Mouse (Mus musculus): ENCODE results near the gene Poln. TPM values are rescaled to one million over a fixed set of nuclear protein-coding genes. Genes with fewer than 3 reads are reported as not detected.

The Poln gene
- polyA plus RNA-seq, 1 experiment: not detected

DNA sequence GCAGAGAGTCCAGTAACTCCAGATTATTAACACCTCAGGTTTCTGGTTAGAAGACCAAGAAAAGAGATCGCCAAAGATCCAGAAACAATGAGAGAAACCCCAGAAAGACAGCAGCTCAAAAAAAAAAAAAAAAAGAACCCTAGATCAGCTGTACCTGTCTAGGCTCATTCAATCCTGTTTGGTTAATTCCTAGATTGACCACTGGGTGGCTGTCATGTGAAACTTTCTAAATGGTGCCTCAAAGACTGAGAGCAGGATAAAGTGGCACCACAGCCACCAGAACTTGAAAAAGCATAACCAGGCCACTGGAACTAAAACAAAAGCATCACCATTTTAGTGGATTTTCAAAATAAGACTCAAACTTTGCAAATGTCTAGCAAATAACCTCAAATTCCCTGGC is 71.9 kb downstream of the Poln start:
- TF ChIP-seq TAL1 (IDR thresholded peaks at IDR 0.05; ENCODE audit: low read length): no peak
- no peak for TF ChIP-seq GATA1 (IDR thresholded peaks at IDR 0.05; ENCODE audit: low read length)
- Histone ChIP-seq H3K4me3 (replicated peaks) (no peak overlapping the region), H3K36me3 (ENCODE audit: control insufficient read depth) (no peaks in the 10 kb centered on the region), H3K4me1 (ENCODE audit: control insufficient read depth) (no peaks in the 10 kb centered on the region), H3K27me3 (ENCODE audit: control insufficient read depth) (no peaks in the 10 kb centered on the region; the same call in 1 of the 2 replicates), H3K9me3 (ENCODE audit: control insufficient read depth, low read length) (no peaks in the 10 kb centered on the region)

GRCm38 (mm10) chr5:34093021-34093420 is 76.2 kb downstream of the Poln start:
- Histone ChIP-seq H3K4me1 (ENCODE audit: control insufficient read depth) (no peaks in the 10 kb centered on the region), H3K9me3 (ENCODE audit: control insufficient read depth, low read length) (no peaks in the 10 kb centered on the region), H3K36me3 (ENCODE audit: control insufficient read depth) (no peaks in the 10 kb centered on the region), H3K27me3 (ENCODE audit: control insufficient read depth) (peaks cover 2% of the 10 kb centered on the region; the same call in 1 of the 2 replicates), H3K4me3 (replicated peaks) (no peak overlapping the region)
- TF ChIP-seq TAL1 (IDR thresholded peaks at IDR 0.05; ENCODE audit: low read length) (no peak), GATA1 (IDR thresholded peaks at IDR 0.05; ENCODE audit: low read length) (no peak)

- no peak for TF ChIP-seq TAL1 (IDR thresholded peaks at IDR 0.05; ENCODE audit: low read length)
- no peak for TF ChIP-seq GATA1 (IDR thresholded peaks at IDR 0.05; ENCODE audit: low read length)
- Histone ChIP-seq H3K4me1 (ENCODE audit: control insufficient read depth) (no peaks in the 10 kb centered on the region), H3K9me3 (ENCODE audit: control insufficient read depth, low read length) (no peaks in the 10 kb centered on the region), H3K36me3 (ENCODE audit: control insufficient read depth) (no peaks in the 10 kb centered on the region), H3K4me3 (replicated peaks) (no peak overlapping the region), H3K27me3 (ENCODE audit: control insufficient read depth) (no peaks in the 10 kb centered on the region)
Observed at GRCm38 (mm10) chr5:34032520-34032919, 136.7 kb downstream of the Poln start.

- H3K36me3 ChIP-seq (ENCODE audit: control insufficient read depth): no peaks in the 10 kb centered on the region
Observed at GRCm38 (mm10) chr5:34031022-34031421, 138.2 kb downstream of the Poln start.

DNA sequence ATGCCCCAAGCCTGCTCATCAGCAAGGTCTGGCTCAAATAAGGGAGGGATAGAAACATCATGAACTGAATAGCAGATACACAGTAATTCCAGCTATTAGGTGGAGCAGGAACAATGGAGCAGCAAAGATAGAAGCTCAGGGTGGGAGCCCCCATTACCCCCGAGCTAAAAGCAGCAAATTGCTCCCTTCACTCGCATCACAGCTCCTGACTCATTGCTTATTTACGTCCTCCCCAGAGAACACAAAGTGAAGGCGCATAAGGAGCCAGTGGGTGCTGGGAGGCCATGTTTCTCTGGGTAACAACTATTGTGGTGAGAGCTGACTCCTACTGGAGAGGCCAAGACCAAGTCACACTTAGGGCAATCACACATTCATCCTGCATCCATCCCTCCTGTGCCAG is 139.1 kb downstream of the Poln start:
- Histone ChIP-seq H3K27me3 (ENCODE audit: control insufficient read depth) (no peaks in the 10 kb centered on the region), H3K4me1 (ENCODE audit: control insufficient read depth) (no peaks in the 10 kb centered on the region), H3K4me3 (replicated peaks) (no peak overlapping the region), H3K36me3 (ENCODE audit: control insufficient read depth) (no peaks in the 10 kb centered on the region), H3K9me3 (ENCODE audit: control insufficient read depth, low read length) (no peaks in the 10 kb centered on the region)
- TF ChIP-seq GATA1 (IDR thresholded peaks at IDR 0.05; ENCODE audit: low read length) (no peak), TAL1 (IDR thresholded peaks at IDR 0.05; ENCODE audit: low read length) (no peak)

More at GRCm38 (mm10) chr5:34031022-34031421, 138.2 kb downstream of the Poln start:
- TF ChIP-seq TAL1 (IDR thresholded peaks at IDR 0.05; ENCODE audit: low read length) (no peak), GATA1 (IDR thresholded peaks at IDR 0.05; ENCODE audit: low read length) (no peak)
- Histone ChIP-seq H3K4me1 (ENCODE audit: control insufficient read depth) (no peaks in the 10 kb centered on the region), H3K9me3 (ENCODE audit: control insufficient read depth, low read length) (no peaks in the 10 kb centered on the region), H3K27me3 (ENCODE audit: control insufficient read depth) (no peaks in the 10 kb centered on the region), H3K4me3 (replicated peaks) (no peak overlapping the region)

GRCm38 (mm10) chr5:34018968-34019367 is 150.3 kb downstream of the Poln start:
- Histone ChIP-seq H3K9me3 (ENCODE audit: control insufficient read depth, low read length) (no peaks in the 10 kb centered on the region), H3K36me3 (ENCODE audit: control insufficient read depth) (no peaks in the 10 kb centered on the region), H3K4me1 (ENCODE audit: control insufficient read depth) (no peaks in the 10 kb centered on the region), H3K27me3 (ENCODE audit: control insufficient read depth) (no peaks in the 10 kb centered on the region; the same call in 1 of the 2 replicates), H3K4me3 (replicated peaks) (no peak overlapping the region)
- no peak for TF ChIP-seq TAL1 (IDR thresholded peaks at IDR 0.05; ENCODE audit: low read length)
- TF ChIP-seq GATA1 (IDR thresholded peaks at IDR 0.05; ENCODE audit: low read length): no peak

- Histone ChIP-seq H3K4me1 (ENCODE audit: control insufficient read depth) (no peaks in the 10 kb centered on the region), H3K36me3 (ENCODE audit: control insufficient read depth) (no peaks in the 10 kb centered on the region), H3K9me3 (ENCODE audit: control insufficient read depth, low read length) (no peaks in the 10 kb centered on the region), H3K4me3 (replicated peaks) (no peak overlapping the region), H3K27me3 (ENCODE audit: control insufficient read depth) (no peaks in the 10 kb centered on the region)
- no peak for TF ChIP-seq TAL1 (IDR thresholded peaks at IDR 0.05; ENCODE audit: low read length)
- TF ChIP-seq GATA1 (IDR thresholded peaks at IDR 0.05; ENCODE audit: low read length): no peak
Observed at GRCm38 (mm10) chr5:34014652-34015051, 154.6 kb downstream of the Poln start.

GRCm38 (mm10) chr5:34007392-34007941 is 161.8 kb downstream of the Poln start:
- Histone ChIP-seq H3K9me3 (ENCODE audit: control insufficient read depth, low read length) (no peaks in the 10 kb centered on the region), H3K27me3 (ENCODE audit: control insufficient read depth) (no peaks in the 10 kb centered on the region), H3K4me3 (replicated peaks) (no peak overlapping the region), H3K4me1 (ENCODE audit: control insufficient read depth) (no peaks in the 10 kb centered on the region), H3K36me3 (ENCODE audit: control insufficient read depth) (no peaks in the 10 kb centered on the region)
- no peak for TF ChIP-seq GATA1 (IDR thresholded peaks at IDR 0.05; ENCODE audit: low read length)
- TF ChIP-seq TAL1 (IDR thresholded peaks at IDR 0.05; ENCODE audit: low read length): no peak

- H3K4me1 ChIP-seq (ENCODE audit: control insufficient read depth): no peaks in the 10 kb centered on the region
- H3K36me3 ChIP-seq (ENCODE audit: control insufficient read depth): no peaks in the 10 kb centered on the region
- no peak overlapping the region for H3K4me3 ChIP-seq (replicated peaks)
- TF ChIP-seq TAL1 (IDR thresholded peaks at IDR 0.05; ENCODE audit: low read length): no peak
- TF ChIP-seq GATA1 (IDR thresholded peaks at IDR 0.05; ENCODE audit: low read length): no peak
- no peaks in the 10 kb centered on the region for H3K9me3 ChIP-seq (ENCODE audit: control insufficient read depth, low read length)
- H3K27me3 ChIP-seq (ENCODE audit: control insufficient read depth): no peaks in the 10 kb centered on the region
Observed at GRCm38 (mm10) chr5:34006832-34007231, 162.4 kb downstream of the Poln start.

DNA sequence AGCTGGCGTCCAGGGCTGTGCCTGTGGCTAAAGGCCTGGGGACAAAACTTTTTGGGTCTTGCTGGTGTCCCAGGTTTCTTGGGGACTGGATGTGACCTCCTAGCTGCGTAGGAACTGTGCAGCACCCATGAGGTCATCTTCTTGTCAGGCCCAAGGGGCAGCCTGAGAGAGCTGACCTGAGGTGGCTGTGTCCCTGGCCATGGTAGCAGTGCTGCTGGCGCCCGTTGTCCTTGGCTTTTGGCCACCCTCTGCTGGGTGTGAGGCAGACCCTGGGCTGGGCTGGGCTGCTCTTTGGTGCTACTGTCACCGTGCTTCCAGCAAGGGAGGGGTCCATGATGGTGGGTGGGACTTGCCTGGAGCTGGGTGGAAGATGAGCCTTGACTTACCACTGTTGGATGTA is 164.6 kb downstream of the Poln start:
- TF ChIP-seq TAL1 (IDR thresholded peaks at IDR 0.05; ENCODE audit: low read length) (no peak), GATA1 (IDR thresholded peaks at IDR 0.05; ENCODE audit: low read length) (no peak)
- Histone ChIP-seq H3K9me3 (ENCODE audit: control insufficient read depth, low read length) (no peaks in the 10 kb centered on the region), H3K4me1 (ENCODE audit: control insufficient read depth) (no peaks in the 10 kb centered on the region), H3K4me3 (replicated peaks) (no peak overlapping the region), H3K36me3 (ENCODE audit: control insufficient read depth) (no peaks in the 10 kb centered on the region), H3K27me3 (ENCODE audit: control insufficient read depth) (peaks cover 10% of the 10 kb centered on the region)
